Mouse (Mus musculus): ENCODE data around the gene Afmid. TPM values are rescaled to one million over a fixed set of nuclear protein-coding genes. Genes with fewer than 3 reads are reported as not detected.

Afmid gene
- polyA plus RNA-seq, 2 experiments: 5.3 to 10.4 TPM

GRCm38 (mm10) chr11:117845651-117846050 is 19.9 kb downstream of the Afmid start:
- no peaks in the 10 kb centered on the region; the same call in 1 of the 2 replicates for H3K36me3 ChIP-seq (ENCODE audit: control insufficient read depth, insufficient read depth, low read length)
- no peak overlapping the region for H3K27ac ChIP-seq (replicated peaks; ENCODE audit: low read depth, low read length)
- peaks cover 20% of the 10 kb centered on the region for H3K4me1 ChIP-seq (ENCODE audit: control insufficient read depth, insufficient read depth, low read length)
- H3K27me3 ChIP-seq (ENCODE audit: control insufficient read depth, insufficient read depth, low read length): no peaks in the 10 kb centered on the region
- H3K4me3 ChIP-seq (replicated peaks; ENCODE audit: low read length): no peak overlapping the region
- WGBS: 82% methylated on average over 2 of the region's 2 CpGs
- DNase-seq (ENCODE audit: low spot score) (no peak), ATAC-seq (ENCODE audit: low FRiP score, low read depth) (no peak)
- no peak for TF ChIP-seq POLR2A (IDR thresholded peaks at IDR 0.05; ENCODE audit: borderline replicate concordance, extremely low read depth, insufficient read depth, insufficient read length)
- H3K9ac ChIP-seq (ENCODE audit: low read depth, low read length, severe bottlenecking): no peak overlapping the region
- no peaks in the 10 kb centered on the region for H3K9me3 ChIP-seq (ENCODE audit: control insufficient read depth, low read length)
- H3K4me2 ChIP-seq (replicated peaks; ENCODE audit: low read depth, low read length, severe bottlenecking): no peak overlapping the region

- no peak for ATAC-seq (ENCODE audit: low FRiP score, low read depth)
- H3K27me3 ChIP-seq (ENCODE audit: control insufficient read depth, insufficient read depth, low read length): no peaks in the 10 kb centered on the region
- H3K36me3 ChIP-seq (ENCODE audit: control insufficient read depth, insufficient read depth, low read length): no peaks in the 10 kb centered on the region; the same call in 1 of the 2 replicates
- H3K27ac ChIP-seq (replicated peaks; ENCODE audit: low read depth, low read length): no peak overlapping the region
- H3K4me2 ChIP-seq (replicated peaks; ENCODE audit: low read depth, low read length, severe bottlenecking): no peak overlapping the region
- no peak for TF ChIP-seq POLR2A (IDR thresholded peaks at IDR 0.05; ENCODE audit: borderline replicate concordance, extremely low read depth, insufficient read depth, insufficient read length)
- no peak for DNase-seq (ENCODE audit: low spot score)
- H3K4me1 ChIP-seq (ENCODE audit: control insufficient read depth, insufficient read depth, low read length): peaks cover 20% of the 10 kb centered on the region
- H3K9me3 ChIP-seq (ENCODE audit: control insufficient read depth, low read length): no peaks in the 10 kb centered on the region
- no peak overlapping the region for H3K9ac ChIP-seq (ENCODE audit: low read depth, low read length, severe bottlenecking)
- no peak overlapping the region for H3K4me3 ChIP-seq (replicated peaks; ENCODE audit: low read length)
- WGBS: 60% methylated on average over 5 of the region's 5 CpGs
Measured at GRCm38 (mm10) chr11:117846640-117847039, 20.9 kb downstream of the Afmid start.

GRCm38 (mm10) chr11:117847593-117848215 is 22.0 kb downstream of the Afmid start:
- H3K4me1 ChIP-seq (ENCODE audit: control insufficient read depth, insufficient read depth, low read length): peaks cover 20% of the 10 kb centered on the region
- H3K27me3 ChIP-seq (ENCODE audit: control insufficient read depth, insufficient read depth, low read length): no peaks in the 10 kb centered on the region
- ATAC-seq (ENCODE audit: low FRiP score, low read depth) (no peak), DNase-seq (ENCODE audit: low spot score) (no peak)
- peak overlapping the region; percentile 59; the same call in 1 of the 2 replicates for H3K4me3 ChIP-seq (replicated peaks; ENCODE audit: low read length)
- peaks cover 6% of the 10 kb centered on the region for H3K36me3 ChIP-seq (ENCODE audit: control insufficient read depth, insufficient read depth, low read length)
- no peaks in the 10 kb centered on the region for H3K9me3 ChIP-seq (ENCODE audit: control insufficient read depth, low read length)
- 68% methylated on average over 7 of the region's 7 CpGs for WGBS
- peak overlapping the region; percentile 61 for H3K4me2 ChIP-seq (replicated peaks; ENCODE audit: low read depth, low read length, severe bottlenecking)
- H3K27ac ChIP-seq (replicated peaks; ENCODE audit: low read depth, low read length): peak overlapping the region; percentile 89
- no peak for TF ChIP-seq POLR2A (IDR thresholded peaks at IDR 0.05; ENCODE audit: borderline replicate concordance, extremely low read depth, insufficient read depth, insufficient read length)
- peak overlapping the region; percentile 73 for H3K9ac ChIP-seq (ENCODE audit: low read depth, low read length, severe bottlenecking)

- 9% methylated on average over 19 of the region's 19 CpGs for WGBS
- Histone ChIP-seq H3K4me3 (replicated peaks; ENCODE audit: low read length) (peak overlapping the region; percentile 59), H3K36me3 (ENCODE audit: control insufficient read depth, insufficient read depth, low read length) (peaks cover 13% of the 10 kb centered on the region), H3K4me2 (replicated peaks; ENCODE audit: low read depth, low read length, severe bottlenecking) (peak overlapping the region; percentile 61), H3K9me3 (ENCODE audit: control insufficient read depth, low read length) (no peaks in the 10 kb centered on the region), H3K4me1 (ENCODE audit: control insufficient read depth, insufficient read depth, low read length) (peaks cover 20% of the 10 kb centered on the region), H3K27me3 (ENCODE audit: control insufficient read depth, insufficient read depth, low read length) (no peaks in the 10 kb centered on the region), H3K9ac (ENCODE audit: low read depth, low read length, severe bottlenecking) (peak overlapping the region; percentile 73), H3K27ac (replicated peaks; ENCODE audit: low read depth, low read length) (peak overlapping the region; percentile 89)
- DNase-seq (ENCODE audit: low spot score) (peak; percentile 52), ATAC-seq (ENCODE audit: low FRiP score, low read depth) (peak; percentile 88)
- no peak for TF ChIP-seq POLR2A (IDR thresholded peaks at IDR 0.05; ENCODE audit: borderline replicate concordance, extremely low read depth, insufficient read depth, insufficient read length)
Measured at GRCm38 (mm10) chr11:117848271-117848984, 22.7 kb downstream of the Afmid start.

- TF ChIP-seq POLR2A (IDR thresholded peaks at IDR 0.05; ENCODE audit: borderline replicate concordance, extremely low read depth, insufficient read depth, insufficient read length): no peak
- Histone ChIP-seq H3K36me3 (ENCODE audit: control insufficient read depth, insufficient read depth, low read length) (peaks cover 20% of the 10 kb centered on the region), H3K9ac (ENCODE audit: low read depth, low read length, severe bottlenecking) (peak within 1 kb of the TSS; percentile 73), H3K4me2 (replicated peaks; ENCODE audit: low read depth, low read length, severe bottlenecking) (peak within 1 kb of the TSS; percentile 61), H3K4me3 (replicated peaks; ENCODE audit: low read length) (peak within 1 kb of the TSS; percentile 59), H3K27me3 (ENCODE audit: control insufficient read depth, insufficient read depth, low read length) (no peaks in the 10 kb centered on the region), H3K27ac (replicated peaks; ENCODE audit: low read depth, low read length) (peak within 1 kb of the TSS; percentile 89), H3K4me1 (ENCODE audit: control insufficient read depth, insufficient read depth, low read length) (peaks cover 20% of the 10 kb centered on the region), H3K9me3 (ENCODE audit: control insufficient read depth, low read length) (no peaks in the 10 kb centered on the region)
- ATAC-seq (ENCODE audit: low FRiP score, low read depth) (peak; percentile 94), DNase-seq (ENCODE audit: low spot score) (peak; percentile 97)
- WGBS: 0% methylated on average over 35 of the region's 51 CpGs
Measured at GRCm38 (mm10) chr11:117848985-117849671, 23.4 kb downstream of the Afmid start, which contains the start of gene Birc5. Gene Birc5, plus strand, starts transcription at chr11:117849251.

All from limb, embryonic 14.5 days (tissue).